Mouse (Mus musculus): ENCODE measurements at regions not wholly inside any gene's neighbourhood (a gene's known extent, or its start where the extent isn't known, plus 50 kb on each side); places are given as distances from the start of the nearest gene placed in this dataset.

- no peak for ATAC-seq (replicated peaks; ENCODE audit: poor library complexity, severe bottlenecking)
Observed at GRCm38 (mm10) chr10:44846149-44846548, 220.9 kb upstream of the Prep start.

GRCm38 (mm10) chr10:44840449-44840848 lies 226.6 kb upstream of the Prep start:
- no peak for ATAC-seq (replicated peaks; ENCODE audit: poor library complexity, severe bottlenecking)

GRCm38 (mm10) chr10:44832455-44832854 lies 234.5 kb upstream of the Prep start:
- no peak for ATAC-seq (replicated peaks; ENCODE audit: poor library complexity, severe bottlenecking)

GRCm38 (mm10) chr10:44826271-44826670 lies 240.7 kb upstream of the Prep start:
- no peak for ATAC-seq (replicated peaks; ENCODE audit: poor library complexity, severe bottlenecking)

GRCm38 (mm10) chr10:44821666-44822065 lies 245.3 kb upstream of the Prep start:
- no peak for ATAC-seq (replicated peaks; ENCODE audit: poor library complexity, severe bottlenecking)

GRCm38 (mm10) chr10:44820379-44820778 lies 246.6 kb upstream of the Prep start:
- no peak for ATAC-seq (replicated peaks; ENCODE audit: poor library complexity, severe bottlenecking)

- ATAC-seq (replicated peaks; ENCODE audit: poor library complexity, severe bottlenecking): no peak
Observed at GRCm38 (mm10) chr10:44819361-44819760, 247.6 kb upstream of the Prep start.

GRCm38 (mm10) chr10:44818615-44819014 lies 248.4 kb upstream of the Prep start:
- peak; percentile 88 for ATAC-seq (replicated peaks; ENCODE audit: poor library complexity, severe bottlenecking)

GRCm38 (mm10) chr10:44796205-44796604 lies 267.9 kb upstream of the Prdm1 start:
- no peak for ATAC-seq (replicated peaks; ENCODE audit: poor library complexity, severe bottlenecking)

GRCm38 (mm10) chr10:44785386-44785785 lies 257.1 kb upstream of the Prdm1 start:
- no peak for ATAC-seq (replicated peaks; ENCODE audit: poor library complexity, severe bottlenecking)

GRCm38 (mm10) chr10:44780381-44780958 lies 252.2 kb upstream of the Prdm1 start:
- ATAC-seq (replicated peaks; ENCODE audit: poor library complexity, severe bottlenecking): no peak

- no peak for ATAC-seq (replicated peaks; ENCODE audit: poor library complexity, severe bottlenecking)
Observed at GRCm38 (mm10) chr10:44779568-44780207, 251.4 kb upstream of the Prdm1 start.

GRCm38 (mm10) chr10:44777214-44777613 lies 248.9 kb upstream of the Prdm1 start:
- peak; percentile 96 for ATAC-seq (replicated peaks; ENCODE audit: poor library complexity, severe bottlenecking)

GRCm38 (mm10) chr10:44776175-44776574 lies 247.9 kb upstream of the Prdm1 start:
- ATAC-seq (replicated peaks; ENCODE audit: poor library complexity, severe bottlenecking): peak; percentile 61

- no peak for ATAC-seq (replicated peaks; ENCODE audit: poor library complexity, severe bottlenecking)
Observed at GRCm38 (mm10) chr10:44765527-44765926, 237.2 kb upstream of the Prdm1 start.

GRCm38 (mm10) chr10:44763102-44763501 lies 234.8 kb upstream of the Prdm1 start:
- no peak for ATAC-seq (replicated peaks; ENCODE audit: poor library complexity, severe bottlenecking)

GRCm38 (mm10) chr10:44762068-44762467 lies 233.8 kb upstream of the Prdm1 start:
- no peak for ATAC-seq (replicated peaks; ENCODE audit: poor library complexity, severe bottlenecking)

GRCm38 (mm10) chr10:44761324-44761723 lies 233.0 kb upstream of the Prdm1 start:
- no peak for ATAC-seq (replicated peaks; ENCODE audit: poor library complexity, severe bottlenecking)

GRCm38 (mm10) chr10:44755355-44755957 lies 227.2 kb upstream of the Prdm1 start:
- ATAC-seq (replicated peaks; ENCODE audit: poor library complexity, severe bottlenecking): no peak

GRCm38 (mm10) chr10:44754930-44755329 lies 226.6 kb upstream of the Prdm1 start:
- ATAC-seq (replicated peaks; ENCODE audit: poor library complexity, severe bottlenecking): no peak

GRCm38 (mm10) chr10:44752719-44753390 lies 224.6 kb upstream of the Prdm1 start:
- ATAC-seq (replicated peaks; ENCODE audit: poor library complexity, severe bottlenecking): no peak
